Mouse (Mus musculus): ENCODE results near the gene Scgb1b10.
"Not testable (repeated sequence)": the region's sequence is repeated elsewhere in the genome, so short reads cannot be mapped to it uniquely, and the experiment has no call there.

Scgb1b10 gene

DNA sequence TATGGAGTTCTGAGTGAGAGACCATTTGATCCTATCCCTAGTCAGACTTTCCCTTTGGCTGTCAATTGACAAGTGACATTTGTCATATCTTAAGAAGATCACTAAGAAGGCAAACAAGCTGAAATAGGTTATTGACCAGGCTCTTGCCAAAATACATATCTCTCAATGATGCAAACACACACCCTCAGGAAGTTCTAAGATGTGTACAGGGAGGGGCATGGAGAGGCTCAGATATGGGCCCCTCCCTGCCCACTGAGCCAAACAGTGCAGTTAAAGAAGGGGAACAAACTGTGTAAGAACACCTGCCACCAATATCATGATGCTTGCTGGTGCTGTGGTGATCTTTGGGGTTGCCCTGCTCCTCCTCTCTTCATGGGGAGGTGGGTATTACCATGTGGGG, at the start of gene Scgb1b10:
Scgb1b10 (plus strand) TSS at position 301 of the 400 bp plus-strand sequence.
- DNase-seq (ENCODE audit: low read depth) = not testable (repeated sequence)
